31 mouse cellular contexts compared by ENCODE assay signal in genomic region chr8:49543321-49543720, GRCm38 (mm10).
DNase-seq lines count a peak whose midpoint lies in the region; ATAC-seq and TF ChIP-seq lines count a peak whose summit lies in the region.
"Had no signal": no experiment of that assay in that cellular context is flagged by ENCODE, and none has a peak within 500 bp of the region (broad histone marks: within the 10 kb centered on the region; RNA-seq: fewer than 3 reads in every experiment).

No protein-coding gene starts in this region.

- 58% methylated on average over 4 of the region's 4 CpGs for WGBS in forebrain, postnatal 0 days
- WGBS in forebrain, embryonic 12.5 days: 92% methylated on average over 4 of the region's 4 CpGs

- peak; percentile 77 for DNase-seq in forebrain, postnatal 0 days
- DNase-seq in brain, embryonic 14.5 days (ENCODE audit: low read depth): peak; percentile 57
- DNase-seq in layer of hippocampus, adult 8-10 months (ENCODE audit: low spot score in 2 of 2): peak; percentile 42 to 50
- DNase-seq in layer of hippocampus, postnatal 36 days: peak; percentile 29 to 45
- DNase-seq in gastrocnemius, adult 18-20 months (ENCODE audit: low spot score): no peak
- no peak for DNase-seq in urinary bladder, postnatal 36 days (ENCODE audit: low spot score in 2 of 2)
- DNase-seq: adrenal gland, postnatal 10 days; cerebellum, adult 18-20 months; gastrocnemius, postnatal 36 days; heart, adult 18-20 months; heart, postnatal 14 days; kidney, adult 8-10 months; kidney, postnatal 4 days; lung, embryonic 14.5 days; right cerebral cortex, postnatal 4 days; thymus, adult 18-20 months; thymus, postnatal 25 days had no signal

- H3K4me3 ChIP-seq in forebrain, postnatal 0 days (ENCODE audit: low read depth, low read length): no peak overlapping the region
- no peak overlapping the region for H3K4me3 ChIP-seq in forebrain, embryonic 12.5 days (replicated peaks)
- H3K4me3 ChIP-seq: erythroblast, embryonic 14.5 days; hindbrain, embryonic 12.5 days; left cerebral cortex, adult 2 months; limb, embryonic 12.5 days; liver, embryonic 15.5 days; megakaryocyte, embryonic 14.5 days; midbrain, embryonic 12.5 days; myocyte; neural tube, embryonic 12.5 days had no signal

- ATAC-seq in forebrain, postnatal 0 days: peak; percentile 77
- ATAC-seq in forebrain, embryonic 12.5 days (ENCODE audit: low FRiP score): no peak
- ATAC-seq: intestine, embryonic 16.5 days; Patski had no signal

- H3K4me2 ChIP-seq in forebrain, postnatal 0 days (ENCODE audit: low read depth): no peak overlapping the region
- H3K4me2 ChIP-seq in forebrain, embryonic 12.5 days: no peak overlapping the region
- H3K4me2 ChIP-seq: hindbrain, embryonic 12.5 days; limb, embryonic 12.5 days; liver, embryonic 15.5 days; lung, embryonic 14.5 days; midbrain, embryonic 12.5 days; neural tube, embryonic 12.5 days had no signal

- H3K9me3 ChIP-seq in forebrain, postnatal 0 days (ENCODE audit: low read length): no peaks in the 10 kb centered on the region
- H3K9me3 ChIP-seq in forebrain, embryonic 12.5 days: no peaks in the 10 kb centered on the region
- H3K9me3 ChIP-seq: hindbrain, embryonic 12.5 days; limb, embryonic 12.5 days; liver, embryonic 15.5 days; megakaryocyte, embryonic 14.5 days; midbrain, embryonic 12.5 days; neural tube, embryonic 12.5 days had no signal

- no peaks in the 10 kb centered on the region for H3K4me1 ChIP-seq in forebrain, postnatal 0 days (ENCODE audit: insufficient read depth)
- no peaks in the 10 kb centered on the region for H3K4me1 ChIP-seq in forebrain, embryonic 12.5 days
- H3K4me1 ChIP-seq: hindbrain, embryonic 12.5 days; limb, embryonic 12.5 days; liver, embryonic 15.5 days; megakaryocyte, embryonic 14.5 days; midbrain, embryonic 12.5 days; neural tube, embryonic 12.5 days had no signal

- no peaks in the 10 kb centered on the region for H3K36me3 ChIP-seq in forebrain, postnatal 0 days (ENCODE audit: insufficient read depth)
- no peaks in the 10 kb centered on the region for H3K36me3 ChIP-seq in forebrain, embryonic 12.5 days (replicated peaks)
- H3K36me3 ChIP-seq: hindbrain, embryonic 12.5 days; limb, embryonic 12.5 days; liver, embryonic 15.5 days; midbrain, embryonic 12.5 days; neural tube, embryonic 12.5 days had no signal

- H3K27me3 ChIP-seq in forebrain, postnatal 0 days (ENCODE audit: insufficient read depth, low read length): no peaks in the 10 kb centered on the region
- H3K27me3 ChIP-seq in forebrain, embryonic 12.5 days: no peaks in the 10 kb centered on the region
- H3K27me3 ChIP-seq: hindbrain, embryonic 12.5 days; limb, embryonic 12.5 days; liver, embryonic 15.5 days; megakaryocyte, embryonic 14.5 days; midbrain, embryonic 12.5 days; neural tube, embryonic 12.5 days; Patski had no signal

- no peak for TF ChIP-seq POLR2A in brain, embryonic 14.5 days (IDR thresholded peaks at IDR 0.05; ENCODE audit: borderline replicate concordance, extremely low read depth, insufficient read depth, insufficient read length, poor library complexity, severe bottlenecking)

- H3K27ac ChIP-seq in forebrain, postnatal 0 days (ENCODE audit: low read depth, low read length): no peak overlapping the region
- no peak overlapping the region for H3K27ac ChIP-seq in forebrain, embryonic 12.5 days
- H3K27ac ChIP-seq: hindbrain, embryonic 12.5 days; kidney, postnatal 0 days; left cerebral cortex, adult 2 months; limb, embryonic 12.5 days; liver, embryonic 15.5 days; midbrain, embryonic 12.5 days; neural tube, embryonic 12.5 days; stomach, postnatal 0 days had no signal

- H3K9ac ChIP-seq in forebrain, postnatal 0 days: no peak overlapping the region
- no peak overlapping the region for H3K9ac ChIP-seq in forebrain, embryonic 12.5 days
- H3K9ac ChIP-seq: hindbrain, embryonic 12.5 days; limb, embryonic 12.5 days; liver, embryonic 15.5 days; lung, embryonic 14.5 days; midbrain, embryonic 12.5 days; neural tube, embryonic 12.5 days had no signal

- no peak for TF ChIP-seq CTCF in forebrain, postnatal 0 days (IDR thresholded peaks at IDR 0.05; ENCODE audit: low read depth)
- TF ChIP-seq CTCF in brain, embryonic 14.5 days (IDR thresholded peaks at IDR 0.05; ENCODE audit: borderline replicate concordance, extremely low read depth, insufficient read depth, insufficient read length): no peak

Comparison
In these comparisons a context has a peak if more than half of its experiments do, and no peak if none do; other contexts are left out.
1. DNase-seq: peak in forebrain, postnatal 0 days (single experiment), brain, embryonic 14.5 days (single experiment), layer of hippocampus, adult 8-10 months (2 of 2) and layer of hippocampus, postnatal 36 days (2 of 2); none in gastrocnemius, adult 18-20 months (single experiment) and urinary bladder, postnatal 36 days (0 of 2).